Mouse (Mus musculus): ENCODE data around the gene Scml4.

Scml4 gene

DNA sequence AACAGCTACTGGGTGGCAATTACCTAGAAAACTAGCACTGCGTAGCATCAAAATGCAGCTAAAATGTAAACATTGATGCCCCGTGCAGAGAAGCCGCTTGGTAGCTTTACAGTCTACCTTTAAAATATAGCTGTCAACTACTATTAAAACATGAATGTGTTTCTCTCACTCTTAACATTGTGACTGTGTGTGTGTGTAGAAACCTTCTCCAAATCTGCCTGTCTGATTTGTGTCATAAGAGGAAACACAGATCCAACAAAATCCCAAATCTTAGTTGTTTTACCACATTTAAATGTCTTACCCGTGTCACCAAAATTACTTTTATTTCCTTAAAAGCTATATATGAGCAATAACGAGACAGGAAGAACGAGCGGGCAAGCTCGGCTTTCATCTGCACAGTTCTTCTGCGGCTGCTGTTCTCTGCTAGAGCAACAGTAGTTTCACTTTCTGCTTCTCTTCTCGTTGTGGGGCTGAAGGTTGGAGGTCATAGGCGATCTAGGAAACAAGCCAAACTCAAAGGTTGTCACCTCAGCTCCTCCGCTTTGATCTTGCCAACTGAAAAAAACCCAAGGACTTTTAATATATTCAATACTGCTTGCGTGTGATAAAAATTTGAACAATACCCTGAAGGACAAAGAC, 2.1 kb downstream of the Scml4 start:
- no peak for DNase-seq (ENCODE audit: low spot score)

DNA sequence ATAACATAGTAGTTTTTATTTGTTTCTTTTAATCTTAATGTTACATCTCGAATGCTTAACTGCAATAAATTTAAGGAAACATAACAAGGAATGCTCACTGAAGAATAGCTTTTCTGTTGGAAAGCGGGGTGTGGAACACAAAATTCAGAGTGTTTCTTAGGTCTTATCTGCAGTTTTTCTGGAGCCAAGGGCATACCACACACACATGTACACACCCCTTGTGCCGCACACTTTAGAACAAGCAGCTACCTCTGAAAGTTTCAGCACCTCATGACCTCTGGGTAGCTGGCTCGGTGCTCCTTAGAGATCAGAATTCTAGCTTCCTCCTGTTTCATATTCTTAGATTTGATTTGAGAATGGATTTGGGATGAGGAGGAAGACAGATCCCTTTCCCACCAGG, 2.6 kb downstream of the Scml4 start:
- DNase-seq (ENCODE audit: low spot score) = no peak

DNA sequence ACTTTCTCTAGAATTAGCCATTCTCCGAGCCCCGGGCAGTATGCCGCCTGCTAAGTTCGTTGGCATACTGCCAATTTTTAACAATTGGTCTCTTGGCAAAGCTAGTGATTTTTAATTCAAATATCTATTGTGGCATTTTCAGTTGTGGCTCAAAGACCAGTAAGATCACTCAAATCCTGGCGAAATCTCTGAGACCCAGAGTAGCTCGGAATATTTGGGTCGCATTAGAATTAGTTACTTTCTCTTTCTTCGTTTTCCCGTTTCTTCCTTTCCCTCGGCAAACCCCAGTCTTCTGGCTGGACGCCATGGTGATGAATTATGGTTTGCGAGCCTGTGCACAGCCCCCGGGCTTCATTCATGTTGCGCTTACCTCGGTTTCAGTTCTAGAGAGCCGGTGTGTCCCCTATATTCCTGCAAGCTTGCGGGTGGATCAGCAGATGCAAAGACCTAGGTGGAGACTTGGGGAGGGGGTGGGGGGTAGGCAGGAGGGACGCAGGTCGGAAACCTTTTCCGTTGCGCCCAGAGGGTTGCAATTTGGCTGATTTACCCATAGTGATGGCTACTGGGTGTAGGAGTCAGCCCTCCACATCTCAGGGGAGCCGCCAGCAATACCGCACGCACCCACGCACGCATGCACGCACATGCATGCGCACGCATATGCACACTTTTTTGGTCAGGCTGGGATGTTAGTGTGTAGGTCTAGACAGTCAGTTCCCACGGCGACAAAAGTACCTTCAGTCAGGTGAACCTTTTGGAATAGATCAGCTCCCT, 3.6 kb downstream of the Scml4 start:
- peak; percentile 30 for DNase-seq (ENCODE audit: low spot score)

DNA sequence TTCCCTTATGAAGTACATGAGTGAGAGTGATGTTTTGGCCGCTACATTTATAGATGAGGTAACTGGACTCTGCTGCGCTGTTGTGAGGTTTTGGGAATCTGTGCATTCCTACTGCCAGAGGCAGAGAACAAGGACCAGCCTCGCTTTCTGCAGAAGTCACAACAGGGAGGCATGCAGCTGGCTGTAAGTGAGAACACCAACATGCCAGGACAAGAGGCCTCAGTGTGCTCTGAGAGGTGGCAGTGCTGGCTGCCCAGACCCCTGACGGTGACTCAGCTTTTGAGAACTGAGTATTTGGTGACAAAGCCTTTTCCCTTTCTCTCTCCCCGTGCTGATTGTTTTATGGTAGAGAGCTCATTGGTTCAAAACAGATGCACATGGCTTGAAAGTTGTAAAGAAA, 4.5 kb downstream of the Scml4 start:
- no peak for DNase-seq (ENCODE audit: low spot score)

DNA sequence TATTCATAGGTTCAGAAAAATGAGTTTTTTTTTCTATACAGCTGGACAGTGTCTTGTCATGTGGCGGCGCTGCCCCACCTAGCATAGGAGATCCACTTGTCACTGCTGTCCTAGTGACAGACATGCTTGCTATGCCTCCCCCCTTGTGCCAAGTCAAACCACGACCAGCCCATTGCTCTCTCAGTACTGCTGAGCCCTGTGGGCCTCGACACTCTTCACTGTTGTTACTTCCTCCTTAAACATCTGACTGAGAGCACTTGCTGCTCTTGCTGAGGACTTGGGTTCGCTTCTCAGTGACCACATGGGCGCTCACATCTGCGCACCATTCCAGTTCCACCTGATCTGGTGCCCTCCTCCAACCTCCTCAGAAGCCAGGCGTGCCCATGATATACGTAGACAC, 8.2 kb downstream of the Scml4 start:
- no peak for DNase-seq (ENCODE audit: low spot score)

DNA sequence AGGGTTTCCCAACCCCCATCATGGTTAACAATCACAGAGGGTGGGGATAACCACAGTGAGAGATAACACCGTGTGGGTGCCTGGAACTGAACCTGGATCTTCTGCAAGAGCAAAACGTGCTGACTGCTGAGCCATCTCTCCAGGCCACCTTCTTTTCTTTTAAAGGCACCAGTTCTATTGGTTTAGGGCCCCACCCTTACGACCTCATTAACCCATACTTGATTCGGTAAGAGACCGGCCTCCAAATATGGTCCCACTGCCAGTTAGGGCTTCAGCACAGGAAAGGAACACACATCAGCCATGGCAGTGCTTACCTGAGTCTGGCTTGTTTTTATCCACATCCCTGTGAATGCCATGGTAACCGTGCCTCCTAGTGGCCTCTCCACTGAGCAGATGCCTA, 9.3 kb downstream of the Scml4 start:
- no peak for DNase-seq (ENCODE audit: low spot score)

DNA sequence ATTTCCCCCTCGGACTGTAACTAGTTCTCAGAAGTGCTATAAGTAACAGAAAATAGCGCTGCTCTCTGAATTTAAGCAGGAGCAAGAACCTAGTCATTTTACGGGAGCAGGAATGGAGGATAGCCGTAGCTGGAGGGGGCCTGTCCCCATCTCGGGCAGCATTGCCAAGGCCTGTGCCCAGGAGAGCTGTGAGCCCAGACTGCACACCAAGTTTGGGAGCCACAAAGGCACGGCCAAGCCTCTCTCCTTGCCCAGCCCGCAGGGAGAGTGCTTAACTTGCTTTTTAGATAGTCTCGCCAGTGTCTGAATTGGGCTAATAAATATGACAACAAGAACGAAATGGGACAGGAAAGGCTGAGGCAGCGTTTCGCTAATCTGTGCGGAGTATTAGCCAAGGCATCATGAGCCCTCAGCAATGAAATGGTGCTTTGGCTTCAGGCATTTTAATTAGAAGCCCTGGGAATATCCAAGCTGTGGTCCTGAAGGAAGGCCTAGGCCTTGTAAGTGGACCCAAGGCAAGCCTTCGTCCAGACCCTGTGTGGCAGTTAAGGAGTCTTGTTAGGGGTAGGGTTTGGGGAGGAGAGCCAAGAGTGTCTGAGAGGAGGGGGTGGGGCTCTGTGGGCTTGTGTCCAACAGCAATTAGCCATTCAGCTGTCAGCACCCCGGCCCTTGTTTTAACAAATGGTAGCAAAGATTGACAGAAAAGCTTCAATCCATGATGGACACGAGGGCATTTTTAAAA, 12.3 kb downstream of the Scml4 start:
- DNase-seq (ENCODE audit: low spot score) = no peak

DNA sequence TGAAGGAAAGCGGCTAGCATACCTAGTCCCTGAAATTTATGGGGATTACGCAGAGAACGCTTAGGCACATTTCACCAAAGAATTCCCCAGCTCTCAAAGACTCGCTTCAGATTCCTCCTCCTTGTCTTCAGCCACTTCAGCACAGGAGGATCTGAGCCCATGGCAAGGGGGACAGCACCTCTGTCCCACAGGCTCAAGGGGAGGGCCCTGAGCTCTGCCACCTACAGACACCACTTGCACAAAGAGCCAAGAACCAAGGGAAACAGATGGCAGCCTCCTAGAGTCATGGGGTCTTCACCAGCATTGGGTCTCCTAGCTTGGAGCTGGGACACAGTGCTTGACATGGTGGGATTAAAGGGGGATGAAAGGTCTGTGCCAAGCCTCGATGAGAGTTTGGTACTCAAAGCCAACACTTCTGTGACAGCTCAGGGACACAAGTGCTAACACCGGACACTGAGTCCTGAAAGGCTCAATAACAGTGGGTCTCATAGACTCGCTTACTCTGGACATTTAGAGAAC, 13.0 kb downstream of the Scml4 start:
- DNase-seq (ENCODE audit: low spot score) = no peak

DNA sequence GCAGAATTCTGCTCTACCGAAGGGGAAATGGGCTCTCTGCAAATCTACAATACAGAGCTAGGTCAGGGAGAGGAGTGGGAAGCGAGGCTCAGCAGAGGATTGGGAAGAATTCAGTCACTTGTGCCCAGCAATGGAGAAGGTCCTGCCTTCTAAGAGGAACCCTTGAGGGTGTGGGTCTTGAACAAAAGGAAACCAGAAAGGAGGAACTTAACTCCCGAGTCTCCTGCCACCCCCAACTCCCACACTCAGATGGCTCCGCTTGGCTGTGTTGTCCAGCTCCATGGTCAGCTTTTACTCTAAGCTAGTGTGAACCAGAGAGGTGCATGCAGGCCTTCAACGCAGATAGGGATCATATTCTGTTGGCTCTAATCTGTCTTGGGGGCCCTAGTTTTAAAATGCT, 16.0 kb downstream of the Scml4 start:
- DNase-seq (ENCODE audit: low spot score) = no peak

DNA sequence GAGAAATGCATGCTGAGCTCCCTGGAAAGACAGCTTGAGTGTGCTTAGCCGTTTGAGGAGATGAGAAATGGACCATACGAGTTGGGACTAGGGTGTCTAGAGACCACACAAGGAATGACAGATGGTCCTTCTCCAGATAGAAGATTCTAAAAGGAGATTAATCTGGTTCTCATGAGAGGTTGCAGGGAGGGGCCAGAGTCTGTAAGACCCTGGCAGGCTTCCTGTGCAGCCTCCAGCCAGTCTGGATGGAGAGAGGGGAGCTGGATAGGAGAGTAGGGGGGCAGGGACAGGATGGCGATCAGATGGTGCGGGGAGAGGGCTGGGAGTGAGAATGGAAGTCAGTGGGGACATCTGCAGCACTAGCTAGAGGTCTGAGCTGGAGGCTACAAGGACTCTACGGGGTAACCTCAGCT, 19.1 kb downstream of the Scml4 start:
- no peak for DNase-seq (ENCODE audit: low spot score)

DNA sequence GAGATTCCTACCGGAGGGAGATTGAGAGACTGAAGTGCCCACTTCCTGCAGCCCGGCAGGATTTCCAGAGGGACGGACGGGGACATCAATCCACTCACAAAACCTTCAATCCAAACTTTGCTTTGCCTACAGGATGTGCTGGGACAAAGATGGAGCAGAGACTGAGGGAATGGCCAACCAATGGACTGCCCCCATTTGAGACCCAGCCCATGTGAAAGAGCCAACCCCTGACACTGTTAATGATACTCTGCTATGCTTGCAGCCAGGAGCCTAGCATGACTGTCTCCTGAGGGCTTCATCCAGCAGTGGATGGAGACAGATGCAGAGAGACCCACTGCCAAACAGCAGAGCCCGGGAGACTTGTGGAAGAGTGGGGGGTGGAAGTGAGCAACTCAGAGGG, 19.5 kb downstream of the Scml4 start:
- no peak for DNase-seq (ENCODE audit: low spot score)

DNA sequence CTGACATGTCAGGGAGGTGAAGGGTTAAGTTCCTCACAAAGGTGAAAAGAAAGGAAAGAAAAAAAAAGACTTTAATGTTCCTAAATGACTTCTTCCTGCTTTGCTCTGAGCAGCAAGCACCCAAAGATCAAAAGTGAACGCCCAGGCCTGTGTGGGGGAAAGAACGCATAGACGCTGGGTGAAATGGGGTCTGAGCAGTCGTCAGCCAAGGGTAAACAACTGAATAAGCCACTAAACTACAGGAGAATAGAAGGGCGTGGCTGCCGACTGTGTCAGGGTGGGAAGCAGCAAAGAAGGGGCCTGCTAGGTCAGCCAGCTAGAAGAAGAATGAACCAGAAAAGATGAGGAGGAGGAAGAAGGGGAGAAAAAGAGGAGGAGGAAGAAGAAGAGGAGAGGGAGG, 26.9 kb downstream of the Scml4 start:
- DNase-seq (ENCODE audit: low spot score) = no peak

DNA sequence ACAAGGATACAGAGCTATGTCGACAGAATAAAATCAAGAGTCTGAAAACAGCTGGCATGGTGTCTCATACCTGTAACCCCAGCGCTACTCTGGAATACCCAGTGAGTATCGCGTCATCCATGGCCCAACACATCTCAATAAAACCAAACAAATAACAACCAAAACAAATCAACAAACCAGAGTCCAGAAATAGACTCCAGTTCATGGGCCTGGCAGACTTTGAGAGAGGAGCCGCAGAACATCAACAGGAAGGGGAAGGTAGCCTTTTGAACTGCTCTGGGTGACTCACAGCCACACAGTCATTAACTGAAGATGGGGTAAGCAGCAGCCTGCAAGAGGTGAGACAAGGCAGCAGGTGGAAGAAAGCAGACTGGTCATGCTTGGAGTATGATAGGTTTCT, 28.1 kb downstream of the Scml4 start:
- DNase-seq (ENCODE audit: low spot score) = no peak

DNA sequence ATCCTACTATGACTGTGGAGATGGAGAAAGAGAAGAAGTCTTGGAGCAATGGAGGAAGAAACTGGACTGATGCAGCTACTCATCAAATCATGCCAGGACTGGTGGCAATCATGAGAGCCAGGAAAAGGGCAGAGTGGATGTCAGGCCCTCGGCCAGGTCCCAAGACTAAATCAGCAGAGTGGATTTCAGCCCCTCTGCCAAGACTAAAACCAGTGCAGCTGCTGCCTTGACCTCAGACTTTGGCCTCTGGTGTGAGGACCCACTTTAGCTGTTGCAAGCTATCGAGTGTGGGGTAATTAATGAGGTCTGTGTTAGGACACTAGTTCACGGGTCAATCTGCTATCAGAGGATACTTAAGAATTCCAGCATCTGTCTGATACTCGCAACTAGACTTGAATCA, 30.2 kb downstream of the Scml4 start:
- DNase-seq (ENCODE audit: low spot score) = no peak

DNA sequence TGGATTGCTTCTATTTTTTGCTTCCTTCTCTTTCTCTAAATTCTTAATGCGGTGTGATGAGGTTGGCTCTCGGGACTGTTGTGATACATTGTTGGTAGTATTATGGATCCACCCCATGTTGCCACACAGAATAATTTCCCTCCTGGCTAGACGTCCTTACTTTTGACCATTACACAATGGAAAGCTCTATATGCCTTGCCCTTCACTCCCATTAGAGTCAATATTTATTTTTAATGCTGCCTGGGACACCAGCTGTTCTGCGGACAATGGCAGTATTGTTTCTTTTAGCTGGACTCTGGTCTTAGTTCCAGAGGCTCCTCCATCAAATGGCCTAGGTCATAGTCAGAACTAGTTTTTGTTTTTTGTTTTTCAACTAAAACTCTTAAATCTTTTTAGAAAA, 32.1 kb downstream of the Scml4 start:
- peak; percentile 20 for DNase-seq (ENCODE audit: low spot score)

DNA sequence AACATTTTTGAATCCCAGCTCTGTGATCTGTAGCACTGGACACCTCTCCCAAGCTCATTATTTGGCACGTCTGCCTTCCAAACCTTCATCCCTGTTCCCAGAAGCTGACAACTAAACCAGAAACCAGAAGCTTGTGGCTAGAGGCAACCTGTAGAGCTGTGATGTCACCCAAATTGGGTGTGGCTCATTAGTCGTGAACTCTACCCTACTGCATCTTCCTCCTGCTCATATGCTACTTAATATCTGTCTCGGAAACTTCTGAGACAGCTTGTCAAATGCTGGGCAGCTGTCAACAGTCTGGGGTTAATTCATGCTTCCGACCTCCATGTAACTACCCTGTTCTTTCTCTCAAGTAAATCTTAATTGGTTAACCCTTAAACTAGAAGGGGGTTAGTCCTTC, 32.8 kb downstream of the Scml4 start:
- DNase-seq (ENCODE audit: low spot score) = no peak

DNA sequence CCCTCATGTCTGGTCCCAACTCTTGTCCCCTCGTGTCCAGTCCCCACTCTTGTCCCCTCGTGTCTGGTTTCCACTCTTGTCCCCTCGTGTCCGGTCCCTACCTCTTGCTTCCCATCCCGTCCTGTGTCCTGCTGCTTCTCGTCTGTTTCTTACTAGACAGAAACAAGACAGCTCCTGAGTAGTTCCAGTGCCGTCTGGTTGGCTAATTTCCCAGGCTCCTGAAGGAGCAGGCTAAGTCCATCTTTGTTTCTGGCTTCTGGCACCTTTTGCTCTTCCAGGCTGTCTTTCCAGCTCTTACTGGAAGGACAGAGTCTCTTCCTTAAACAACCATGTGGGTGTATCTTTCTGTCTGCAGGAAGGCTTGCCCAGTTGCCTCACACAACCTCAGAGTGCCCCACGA, 33.7 kb downstream of the Scml4 start:
- no peak for DNase-seq (ENCODE audit: low spot score)

DNA sequence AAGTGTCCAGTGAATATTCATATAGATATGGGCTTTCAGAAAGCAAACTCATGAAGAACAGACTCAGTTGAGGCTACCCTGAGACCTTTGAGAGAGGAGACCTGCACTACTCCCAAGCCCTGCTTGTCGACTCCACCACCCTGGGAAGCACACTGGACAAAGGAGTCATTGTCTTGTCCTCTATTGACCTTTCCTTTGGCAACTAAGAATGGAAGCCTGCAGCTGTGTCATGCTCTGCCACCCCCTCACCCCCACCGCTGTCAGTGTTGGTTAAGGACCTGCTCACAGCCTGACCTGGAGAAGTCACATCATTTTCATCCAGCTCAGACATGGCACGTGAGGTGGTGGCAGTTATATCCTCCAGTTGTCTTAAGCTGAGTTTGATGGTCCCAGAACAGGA, 34.1 kb downstream of the Scml4 start:
- no peak for DNase-seq (ENCODE audit: low spot score)

DNA sequence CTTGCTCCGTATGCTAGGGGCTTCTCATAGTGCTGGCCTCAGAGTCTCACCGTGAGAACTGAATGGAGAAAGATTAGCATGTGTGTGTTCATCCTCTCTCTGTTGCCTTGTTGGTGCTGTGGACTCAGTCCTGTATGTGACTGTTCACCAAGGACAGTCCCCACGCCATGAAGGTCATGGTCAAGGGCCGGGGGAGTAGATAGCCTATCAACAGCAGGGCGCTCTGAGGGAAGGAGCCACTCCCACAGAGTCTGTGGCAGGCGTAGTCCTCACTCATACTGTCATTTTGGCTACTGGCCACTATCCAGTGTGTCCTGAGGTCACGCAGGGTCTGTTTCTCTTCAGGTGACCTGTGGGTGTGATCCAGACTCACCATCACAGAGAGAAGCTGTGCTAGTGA, 34.5 kb downstream of the Scml4 start:
- no peak for DNase-seq (ENCODE audit: low spot score)

DNA sequence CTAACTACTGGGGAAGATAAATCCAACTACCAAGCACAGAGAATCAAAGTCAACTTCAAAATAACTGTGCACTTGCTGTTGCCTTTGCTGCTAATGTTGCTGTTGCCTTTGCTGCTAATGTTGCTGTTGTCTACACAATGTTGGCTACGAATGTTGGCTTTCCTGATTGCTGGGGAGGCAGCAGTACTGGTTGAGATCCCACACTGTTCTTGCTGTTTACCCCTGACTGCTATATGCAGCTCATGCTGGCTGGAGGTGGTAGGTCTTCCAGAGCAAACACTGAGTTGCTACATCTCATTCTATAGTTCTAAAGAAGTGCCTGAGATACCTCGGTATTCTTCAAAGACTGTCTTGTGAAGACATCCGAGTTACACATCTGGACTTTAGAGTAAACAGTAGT, 36.5 kb downstream of the Scml4 start:
- no peak for DNase-seq (ENCODE audit: low spot score)

DNA sequence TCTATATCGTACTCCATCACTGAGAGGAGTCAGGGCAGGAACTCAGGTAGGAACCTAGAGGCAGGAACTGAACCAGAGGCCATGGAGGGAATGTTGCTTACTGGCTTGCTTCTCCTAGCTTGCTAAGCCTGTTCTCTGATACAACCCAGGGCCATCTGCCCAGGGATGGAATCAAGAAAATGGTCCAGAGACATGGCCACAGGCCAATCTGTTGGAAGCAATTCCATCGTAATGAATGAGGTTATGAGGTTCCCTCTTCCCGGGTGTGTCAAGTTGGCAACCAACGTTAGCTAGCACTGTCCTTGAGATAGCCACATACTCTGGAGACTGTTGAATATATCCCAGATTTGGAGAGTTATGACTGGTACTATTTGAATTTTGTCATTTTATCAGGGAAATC, 37.0 kb downstream of the Scml4 start:
- no peak for DNase-seq (ENCODE audit: low spot score)

DNA sequence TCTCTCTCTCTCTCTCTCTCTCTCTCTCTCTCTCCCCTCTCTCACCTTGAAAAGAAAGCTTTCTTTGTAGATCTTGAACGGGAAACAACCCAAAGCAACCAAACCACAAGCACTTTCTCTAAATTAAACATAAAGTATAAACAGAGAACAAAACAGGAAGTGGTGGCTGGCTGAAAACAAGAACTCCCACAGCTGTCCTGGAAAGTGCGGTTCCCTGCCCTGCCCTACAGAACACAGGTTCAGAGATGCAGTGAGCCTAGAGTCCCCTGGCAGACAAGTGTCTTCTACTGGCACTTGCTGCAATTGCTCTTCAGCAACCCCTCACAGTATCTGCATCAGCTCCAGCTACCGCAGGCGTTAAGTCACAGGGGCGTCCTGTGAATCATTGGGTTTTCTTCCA, 37.5 kb downstream of the Scml4 start:
- DNase-seq (ENCODE audit: low spot score) = no peak

DNA sequence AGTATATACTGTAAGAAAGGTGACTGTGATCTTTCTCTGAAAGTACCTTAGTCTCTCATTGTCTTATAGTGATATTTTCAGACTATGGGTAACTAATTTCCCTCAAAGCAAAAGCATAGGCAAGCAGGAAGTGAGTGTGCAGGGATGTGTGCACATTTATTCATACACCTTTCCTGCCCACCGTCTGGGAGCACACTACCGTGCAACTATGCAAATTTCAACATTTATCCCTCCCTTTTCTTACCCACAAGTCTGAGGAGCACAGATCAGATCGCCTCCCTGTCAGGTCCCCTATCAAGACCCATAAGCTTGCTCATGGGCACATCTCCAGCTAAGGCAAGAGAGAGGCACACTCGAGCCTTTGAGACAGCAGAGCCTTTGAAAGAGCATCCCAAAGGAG, 41.2 kb downstream of the Scml4 start:
- no peak for DNase-seq (ENCODE audit: low spot score)
